Mouse (Mus musculus) limb, embryonic 14.5 days (tissue): Measurements from ENCODE around the gene Olfr195. TPM values are rescaled to one million over a fixed set of nuclear protein-coding genes. Genes with fewer than 3 reads are reported as not detected.
"Not testable (repeated sequence)": the region's sequence is repeated elsewhere in the genome, so short reads cannot be mapped to it uniquely, and the experiment has no call there.

ENCODE experiments used
- ATAC-seq: fragments of 200-750 bp; cut with Nextera tagmentation; 2 replicates; pipeline ENCODE4 v1.8.0; 2017; ENCODE audit warnings: low read depth, moderate number of reproducible peaks, moderate TSS enrichment; ENCODE audit not compliant: low FRiP score
- DNase-seq: peaks from one replicate; pipeline ENCODE4 v3.0.0-alpha.2; 2015; ENCODE audit warnings: low spot score
- H3K27ac ChIP-seq: fragments of 300-500 bp; sonication (generic); replicated peaks from 2 replicates; pipeline ENCODE4 v1.5.1; 2014; ENCODE audit warnings: low read depth, mild to moderate bottlenecking, low read length, moderate library complexity, mixed read lengths
- H3K27me3 ChIP-seq: fragments of 300-500 bp; sonication (generic); 2 replicates; pipeline ENCODE4 v1.6.1; 2014; ENCODE audit warnings: low read length, mixed read lengths; ENCODE audit not compliant: control insufficient read depth, insufficient read depth
- H3K36me3 ChIP-seq: fragments of 300-500 bp; sonication (generic); 2 replicates; pipeline ENCODE4 v1.6.1; 2014; ENCODE audit warnings: mild to moderate bottlenecking, low read length, moderate library complexity, mixed read lengths; ENCODE audit not compliant: control insufficient read depth, insufficient read depth
- H3K4me1 ChIP-seq: fragments of 300-500 bp; sonication (generic); 2 replicates; pipeline ENCODE4 v1.6.1; 2014; ENCODE audit warnings: antibody characterized with exemption, low read length, mixed read lengths; ENCODE audit not compliant: control insufficient read depth, insufficient read depth
- H3K4me2 ChIP-seq: fragments of 300-500 bp; sonication (generic); replicated peaks from 2 replicates; pipeline ENCODE4 v1.6.1; 2014; ENCODE audit warnings: low read depth, mild to moderate bottlenecking, low read length, moderate library complexity; ENCODE audit not compliant: severe bottlenecking
- H3K4me3 ChIP-seq: fragments of 300-500 bp; sonication (generic); replicated peaks from 2 replicates; pipeline ENCODE4 v1.5.1; 2014; ENCODE audit warnings: low read length
- H3K9ac ChIP-seq: fragments of 300-500 bp; sonication (generic); 2 replicates; pipeline ENCODE4 v1.6.1; 2014; ENCODE audit warnings: mild to moderate bottlenecking, low read depth, low read length, moderate library complexity; ENCODE audit not compliant: severe bottlenecking
- H3K9me3 ChIP-seq: fragments of 300-500 bp; sonication (generic); 2 replicates; pipeline ENCODE4 v1.6.1; 2016; ENCODE audit warnings: low read length; ENCODE audit not compliant: control insufficient read depth
- POLR2A ChIP-seq: fragments of 200-500 bp; IDR thresholded peaks from 2 replicates; pipeline ENCODE4 v1.8.0; 2012; ENCODE audit warnings: inconsistent platforms, mild to moderate bottlenecking, moderate library complexity, borderline replicate concordance; ENCODE audit not compliant: insufficient read depth, insufficient read length; ENCODE audit errors: extremely low read depth
- WGBS: fragments of 180-500 bp; shearing (Covaris S2); extraction: QIAGEN DNeasy Blood & Tissue Kit; methylation state at CpG from one replicate; pipeline ENCODE4 v1.1.7; 2014; 5-methylcytosine and 5-hydroxymethylcytosine counted together
- polyA plus RNA-seq, 2 experiments: library from polyadenylated mRNA; depleted of rRNA in 1 of 2; stranded (reverse) in 1 of 2; unstranded in 1 of 2; fragments of >200 nt; fragmentation: Nextera tagmentation in 1 of 2; extraction: Ambion mirVana in 1 of 2; gene quantifications; 2 replicates each; pipeline versions ENCODE4 v1.2.1 to v1.2.3; 2012 to 2014

The Olfr195 gene
- polyA plus RNA-seq (2012; rRNA removed): not detected in 2 replicates
- polyA plus RNA-seq (2014; fragmentation: Nextera tagmentation; extraction: Ambion mirVana): not detected in 2 replicates

DNA sequence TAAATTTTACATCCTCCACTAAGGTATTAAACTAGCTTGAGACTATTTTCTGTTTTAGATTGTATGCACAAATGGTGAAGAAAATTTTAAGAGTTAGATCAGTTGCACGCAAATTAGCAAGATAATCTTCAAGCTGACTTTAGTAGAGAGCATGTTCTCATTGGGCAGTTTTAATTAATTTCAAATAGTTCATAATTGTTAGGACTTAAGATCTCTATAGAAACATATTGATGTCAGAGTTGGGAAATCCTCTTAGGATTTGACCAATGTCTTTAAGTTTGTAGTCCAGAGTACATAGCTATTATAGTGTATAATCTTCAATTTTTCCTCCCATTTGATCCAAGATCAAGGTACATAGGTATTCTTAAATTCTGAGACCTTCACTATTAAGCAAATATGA lies at the start of gene Olfr195:
Gene Olfr195, plus strand, starts transcription at position 301 of the 400 bp plus-strand sequence.
- 88% methylated on average over 1 of the region's 1 CpGs for WGBS
- no peak for ATAC-seq

DNA sequence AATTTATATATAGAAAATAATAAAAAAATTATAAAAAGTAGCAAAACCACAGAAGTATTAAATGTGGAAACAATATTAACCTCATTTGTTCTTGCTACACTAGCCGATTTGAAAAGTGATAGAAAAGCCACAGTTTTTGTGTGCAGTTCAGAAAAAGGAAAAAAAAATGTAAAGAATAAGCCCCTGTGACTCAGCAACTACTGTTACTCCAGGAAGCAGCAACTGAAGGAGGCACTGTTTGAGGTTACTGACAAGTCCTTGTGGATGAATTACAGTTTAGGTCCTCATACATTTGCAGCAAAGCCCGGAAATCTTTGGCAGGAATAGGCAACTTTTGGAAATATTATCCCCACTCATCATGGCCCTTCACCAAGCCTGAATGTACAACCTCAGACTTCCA lies 41.5 kb upstream of the Olfr195 start:
- no peak for ATAC-seq
- H3K27ac ChIP-seq: no peak overlapping the region
- 87% methylated on average over 2 of the region's 2 CpGs for WGBS
- no peaks in the 10 kb centered on the region for H3K36me3 ChIP-seq
- no peak overlapping the region for H3K4me2 ChIP-seq
- no peaks in the 10 kb centered on the region for H3K9me3 ChIP-seq
- no peaks in the 10 kb centered on the region for H3K4me1 ChIP-seq
- H3K4me3 ChIP-seq: no peak overlapping the region
- DNase-seq: no peak
- H3K9ac ChIP-seq: no peak overlapping the region
- no peaks in the 10 kb centered on the region for H3K27me3 ChIP-seq
- no peak for TF ChIP-seq POLR2A

More for the DNA sequence above, at the start of gene Olfr195:
- Histone ChIP-seq H3K9ac (no peak within 1 kb of the TSS), H3K4me2 (no peak within 1 kb of the TSS), H3K4me3 (no peak within 1 kb of the TSS), H3K9me3 (no peaks in the 10 kb centered on the region), H3K36me3 (no peaks in the 10 kb centered on the region), H3K27me3 (no peaks in the 10 kb centered on the region), H3K27ac (no peak within 1 kb of the TSS), H3K4me1 (no peaks in the 10 kb centered on the region)
- no peak for DNase-seq
- TF ChIP-seq POLR2A: no peak

DNA sequence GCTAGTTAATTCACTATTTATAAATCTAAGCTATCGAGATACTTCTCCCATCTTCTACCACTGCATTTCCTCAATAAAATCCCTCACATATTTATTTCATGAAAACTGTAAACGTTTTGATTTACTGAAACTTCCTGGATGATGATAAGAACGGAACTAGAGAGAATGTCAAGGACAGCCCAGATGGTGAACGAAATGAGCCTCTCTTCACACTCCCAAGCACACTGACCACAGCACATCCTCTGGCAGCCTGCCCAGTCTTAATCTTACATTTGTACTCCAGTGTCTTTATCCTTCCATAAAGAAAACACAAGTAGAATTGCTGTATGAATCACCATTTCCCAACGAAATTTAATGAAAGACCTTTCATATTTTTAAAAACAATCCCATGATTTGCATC lies 38.3 kb upstream of the Olfr195 start:
- H3K4me2 ChIP-seq, H3K4me3 ChIP-seq, H3K9ac ChIP-seq, H3K27me3 ChIP-seq, H3K4me1 ChIP-seq, ATAC-seq, H3K9me3 ChIP-seq, DNase-seq, H3K27ac ChIP-seq, H3K36me3 ChIP-seq: not testable (repeated sequence)
- 66% methylated on average over 5 of the region's 5 CpGs for WGBS

DNA sequence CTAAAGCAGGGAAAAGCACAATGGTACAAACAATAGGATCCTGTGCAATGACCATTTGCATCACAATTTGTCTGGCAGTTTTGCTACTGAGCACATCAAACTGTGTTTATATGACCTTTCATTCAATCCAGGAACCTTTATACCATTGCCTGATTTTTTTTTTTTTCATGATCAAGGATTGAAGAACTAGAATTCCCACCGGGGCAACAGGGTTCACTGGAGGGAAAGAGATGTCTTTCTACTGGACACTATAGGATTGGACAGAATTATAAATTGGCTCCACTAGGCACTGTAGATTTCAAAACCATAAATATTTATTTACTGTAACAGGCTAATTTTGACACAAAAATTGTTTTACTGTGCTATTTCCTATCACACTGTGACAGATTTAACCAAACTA lies 35.1 kb upstream of the Olfr195 start, which contains the start of gene Olfr193:
Gene Olfr193, minus strand, starts transcription at position 101 of the 400 bp plus-strand sequence.
- Histone ChIP-seq H3K4me2 (no peak within 1 kb of the TSS), H3K4me1 (no peaks in the 10 kb centered on the region), H3K36me3 (no peaks in the 10 kb centered on the region), H3K9me3 (no peaks in the 10 kb centered on the region), H3K27me3 (no peaks in the 10 kb centered on the region), H3K27ac (no peak within 1 kb of the TSS), H3K9ac (no peak within 1 kb of the TSS), H3K4me3 (no peak within 1 kb of the TSS)
- no peak for TF ChIP-seq POLR2A
- DNase-seq (no peak), ATAC-seq (no peak)
- WGBS: 82% methylated on average over 1 of the region's 1 CpGs

DNA sequence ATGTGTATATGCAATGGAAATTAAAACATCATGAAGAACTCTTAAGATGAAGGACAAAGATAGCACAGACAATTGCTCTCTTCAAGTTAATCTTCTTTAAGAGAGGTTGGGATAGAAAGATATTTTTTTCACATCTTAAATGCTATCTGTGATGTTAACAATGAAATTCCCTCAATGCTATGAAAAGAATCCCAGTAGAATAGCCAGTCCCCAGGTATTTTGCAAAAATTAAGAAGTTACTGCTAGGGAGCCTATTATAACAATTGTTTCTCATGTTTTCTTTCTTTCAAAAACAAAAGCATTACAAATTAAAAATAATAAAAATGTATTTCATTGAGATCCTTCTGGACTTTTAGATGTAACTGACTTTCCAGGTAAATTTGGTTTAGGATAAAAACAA lies 25.9 kb upstream of the Olfr195 start, which contains the start of gene Olfr194:
Gene Olfr194, minus strand, starts transcription at position 101 of the 400 bp plus-strand sequence.
- no peak within 1 kb of the TSS for H3K9ac ChIP-seq
- no peak for DNase-seq
- H3K36me3 ChIP-seq: no peaks in the 10 kb centered on the region
- H3K4me3 ChIP-seq: no peak within 1 kb of the TSS
- no peak for TF ChIP-seq POLR2A
- no peaks in the 10 kb centered on the region for H3K27me3 ChIP-seq
- H3K9me3 ChIP-seq: no peaks in the 10 kb centered on the region
- no peaks in the 10 kb centered on the region for H3K4me1 ChIP-seq
- H3K27ac ChIP-seq: no peak within 1 kb of the TSS
- no peak for ATAC-seq
- H3K4me2 ChIP-seq: no peak within 1 kb of the TSS

DNA sequence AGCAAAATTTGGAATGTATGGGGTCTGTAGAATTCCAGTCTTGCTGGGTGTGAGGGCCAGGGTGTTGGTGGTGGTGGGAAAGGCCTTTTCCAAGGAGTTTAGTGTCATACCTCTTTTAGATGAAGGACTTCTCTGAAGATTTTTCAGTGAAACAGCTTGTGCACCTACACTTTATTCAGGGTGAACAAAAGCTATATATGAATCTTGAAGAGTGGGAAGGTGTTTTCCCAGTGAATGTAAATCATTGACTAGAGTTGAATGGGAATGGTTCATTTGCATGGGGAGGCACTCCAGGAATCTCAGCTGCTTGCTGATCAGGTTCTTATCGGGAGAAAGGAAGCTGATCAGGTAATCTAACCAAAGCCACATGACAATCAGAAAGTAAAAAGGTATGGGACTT lies 16.1 kb upstream of the Olfr195 start:
- H3K4me3 ChIP-seq: no peak overlapping the region
- H3K27me3 ChIP-seq: no peaks in the 10 kb centered on the region
- no peaks in the 10 kb centered on the region for H3K36me3 ChIP-seq
- no peak for TF ChIP-seq POLR2A
- H3K4me2 ChIP-seq: no peak overlapping the region
- no peak for ATAC-seq
- WGBS: 93% methylated on average over 1 of the region's 1 CpGs
- no peak overlapping the region for H3K27ac ChIP-seq
- H3K9me3 ChIP-seq: no peaks in the 10 kb centered on the region
- H3K4me1 ChIP-seq: no peaks in the 10 kb centered on the region
- DNase-seq: no peak
- no peak overlapping the region for H3K9ac ChIP-seq
